Mouse (Mus musculus) testis, postnatal 10 days (tissue): ENCODE results near the gene Agbl1.
"Not testable (repeated sequence)": the region's sequence is repeated elsewhere in the genome, so short reads cannot be mapped to it uniquely, and the experiment has no call there.

ENCODE experiments used
- DNase-seq: peaks from one replicate; pipeline ENCODE4 v3.0.0; 2021; ENCODE audit warnings: low spot score

Agbl1 gene

GRCm38 (mm10) chr7:76594566-76595079 is 364.9 kb downstream of the Agbl1 start:
- DNase-seq: no peak

GRCm38 (mm10) chr7:76597812-76598211 is 368.1 kb downstream of the Agbl1 start:
- no peak for DNase-seq

- DNase-seq: no peak
These were observed 370.5 kb downstream of the Agbl1 start for GRCm38 (mm10) chr7:76600050-76600690.

- no peak for DNase-seq
These were observed 399.8 kb downstream of the Agbl1 start for GRCm38 (mm10) chr7:76629528-76629927.

GRCm38 (mm10) chr7:76650984-76651383 is 421.3 kb downstream of the Agbl1 start:
- no peak for DNase-seq

- no peak for DNase-seq
These were observed 431.4 kb downstream of the Agbl1 start for GRCm38 (mm10) chr7:76661072-76661471.

GRCm38 (mm10) chr7:76674856-76675255 is 445.2 kb downstream of the Agbl1 start:
- DNase-seq: no peak

- DNase-seq: no peak
These were observed 471.5 kb downstream of the Agbl1 start for GRCm38 (mm10) chr7:76701224-76701623.

- not testable (repeated sequence) for DNase-seq
These were observed 502.5 kb downstream of the Agbl1 start for GRCm38 (mm10) chr7:76732220-76732619.

GRCm38 (mm10) chr7:76777237-76777855 is 547.7 kb downstream of the Agbl1 start:
- DNase-seq: no peak

GRCm38 (mm10) chr7:76780446-76780845 is 550.8 kb downstream of the Agbl1 start:
- no peak for DNase-seq

GRCm38 (mm10) chr7:76788561-76789306 is 559.0 kb downstream of the Agbl1 start:
- DNase-seq: no peak

GRCm38 (mm10) chr7:76790041-76790440 is 560.4 kb downstream of the Agbl1 start:
- no peak for DNase-seq

GRCm38 (mm10) chr7:76791247-76791646 is 561.6 kb downstream of the Agbl1 start:
- DNase-seq: no peak

- DNase-seq: no peak
These were observed 580.3 kb downstream of the Agbl1 start for GRCm38 (mm10) chr7:76810003-76810402.

- DNase-seq: no peak
These were observed 590.9 kb downstream of the Agbl1 start for GRCm38 (mm10) chr7:76820571-76820970.

GRCm38 (mm10) chr7:76842146-76842545 is 612.5 kb downstream of the Agbl1 start:
- DNase-seq: no peak

GRCm38 (mm10) chr7:76889416-76890209 is 659.9 kb downstream of the Agbl1 start:
- DNase-seq: no peak

GRCm38 (mm10) chr7:76904096-76904495 is 674.4 kb downstream of the Agbl1 start:
- DNase-seq: no peak

- no peak for DNase-seq
These were observed 682.0 kb downstream of the Agbl1 start for GRCm38 (mm10) chr7:76911672-76912071.

- no peak for DNase-seq
These were observed 689.2 kb downstream of the Agbl1 start for GRCm38 (mm10) chr7:76918871-76919270.

GRCm38 (mm10) chr7:76921671-76922070 is 692.0 kb downstream of the Agbl1 start:
- DNase-seq: no peak
